Mouse (Mus musculus) forebrain, postnatal 0 days (tissue): Measurements from ENCODE around the gene 5730522E02Rik. TPM values are rescaled to one million over a fixed set of nuclear protein-coding genes. Genes with fewer than 3 reads are reported as not detected.

Experiments
- ATAC-seq: fragments of 200-750 bp; cut with Nextera tagmentation; 2 replicates; pipeline ENCODE4 v1.8.0; 2017; ENCODE audit warnings: mild to moderate bottlenecking, moderate library complexity
- DNase-seq: peaks from one replicate; pipeline ENCODE4 v3.0.0-alpha.2; 2015
- H3K27ac ChIP-seq: fragments of 300-500 bp; sonication (generic); 2 replicates; pipeline ENCODE4 v1.5.1; 2014; ENCODE audit warnings: low read depth, mild to moderate bottlenecking, antibody characterized with exemption, low read length, moderate library complexity, mixed read lengths
- H3K27me3 ChIP-seq: fragments of 300-500 bp; sonication (generic); 2 replicates; pipeline ENCODE4 v1.6.1; 2014; ENCODE audit warnings: mild to moderate bottlenecking, low read length, mixed read lengths; ENCODE audit not compliant: insufficient read depth
- H3K36me3 ChIP-seq: fragments of 300-500 bp; sonication (generic); 2 replicates; pipeline ENCODE4 v1.6.1; 2014; ENCODE audit warnings: mild to moderate bottlenecking, moderate library complexity; ENCODE audit not compliant: insufficient read depth
- H3K4me1 ChIP-seq: fragments of 300-500 bp; sonication (generic); 2 replicates; pipeline ENCODE4 v1.6.1; 2014; ENCODE audit warnings: antibody characterized with exemption; ENCODE audit not compliant: insufficient read depth
- H3K4me2 ChIP-seq: fragments of 300-500 bp; sonication (generic); 2 replicates; pipeline ENCODE4 v1.6.1; 2014; ENCODE audit warnings: low read depth, mild to moderate bottlenecking, moderate library complexity
- H3K4me3 ChIP-seq: fragments of 300-500 bp; sonication (generic); 2 replicates; pipeline ENCODE4 v1.5.1; 2014; ENCODE audit warnings: low read depth, low read length, mixed read lengths
- H3K9ac ChIP-seq: fragments of 300-500 bp; sonication (generic); 2 replicates; pipeline ENCODE4 v1.6.1; 2014; ENCODE audit warnings: mild to moderate bottlenecking
- H3K9me3 ChIP-seq: fragments of 300-500 bp; sonication (generic); 2 replicates; pipeline ENCODE4 v1.6.1; 2016; ENCODE audit warnings: low read length
- CTCF ChIP-seq: sonication (generic); IDR thresholded peaks from 2 replicates; pipeline ENCODE4 v1.5.1; 2016; ENCODE audit warnings: antibody characterized with exemption, control low read depth, low read depth
- WGBS: fragments of 180-500 bp; shearing (Covaris S2); extraction: QIAGEN DNeasy Blood & Tissue Kit; methylation state at CpG from one replicate; pipeline ENCODE4 v1.1.7; 2014; 5-methylcytosine and 5-hydroxymethylcytosine counted together
- polyA plus RNA-seq: library from polyadenylated mRNA; unstranded; fragments of >200 nt; fragmentation: Nextera tagmentation; extraction: Ambion mirVana; gene quantifications from 2 replicates; pipeline ENCODE4 v1.2.1, GENCODE M21; 2015
- total RNA-seq: library from RNA; depleted of rRNA; stranded (reverse); fragments of >200 nt; gene quantifications from 2 replicates; pipeline ENCODE4 v1.2.3, GENCODE M21; 2014

The 5730522E02Rik gene
- total and polyA plus RNA-seq, 2 experiments from 2014 or later: 10.4 to 16.7 TPM

DNA sequence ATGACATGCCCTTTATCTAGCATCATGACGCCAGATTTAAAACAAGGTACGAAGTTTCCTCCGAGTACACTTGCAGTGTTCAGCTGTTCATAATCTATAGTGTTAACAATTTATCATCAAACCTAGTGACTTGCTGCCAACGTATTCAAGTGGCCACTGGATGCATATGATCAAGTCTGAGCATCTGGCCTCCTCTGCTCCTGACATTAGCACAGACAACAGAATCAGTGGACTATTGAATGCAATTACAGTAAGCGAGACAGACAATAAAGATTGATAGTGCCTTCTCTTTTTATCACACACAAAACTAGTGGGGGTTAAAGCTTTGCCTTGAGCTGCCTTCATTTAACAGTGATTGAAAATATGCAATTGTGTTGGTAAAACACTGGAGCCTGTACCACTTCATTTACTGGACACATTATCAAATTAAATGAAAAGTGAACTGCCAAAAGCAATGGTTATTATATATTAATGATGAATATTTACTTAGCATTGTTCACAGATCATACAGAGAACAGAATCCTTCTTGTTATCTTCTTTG, 231.8 kb downstream of the 5730522E02Rik start:
- 43% methylated on average over 5 of the region's 5 CpGs for WGBS
- Histone ChIP-seq H3K9ac (no peak overlapping the region), H3K27ac (no peak overlapping the region), H3K36me3 (no peaks in the 10 kb centered on the region), H3K9me3 (no peaks in the 10 kb centered on the region), H3K27me3 (no peaks in the 10 kb centered on the region), H3K4me1 (no peaks in the 10 kb centered on the region; the same call in 1 of the 2 replicates), H3K4me3 (no peak overlapping the region), H3K4me2 (no peak overlapping the region)
- DNase-seq: no peak
- no peak for ATAC-seq
- no peak for TF ChIP-seq CTCF

- ATAC-seq: peak; percentile 27; the same call in 1 of the 2 replicates
- H3K4me2 ChIP-seq: no peak overlapping the region
- no peaks in the 10 kb centered on the region for H3K9me3 ChIP-seq
- H3K27me3 ChIP-seq: no peaks in the 10 kb centered on the region
- 41% methylated on average over 5 of the region's 5 CpGs for WGBS
- no peak overlapping the region; the same call in 1 of the 2 replicates for H3K27ac ChIP-seq
- no peak overlapping the region for H3K4me3 ChIP-seq
- no peak overlapping the region for H3K9ac ChIP-seq
- H3K4me1 ChIP-seq: no peaks in the 10 kb centered on the region
- no peaks in the 10 kb centered on the region for H3K36me3 ChIP-seq
- no peak for TF ChIP-seq CTCF
- peak; percentile 35 for DNase-seq
Observed at GRCm38 (mm10) chr11:25941504-25941903, 269.1 kb downstream of the 5730522E02Rik start.

DNA sequence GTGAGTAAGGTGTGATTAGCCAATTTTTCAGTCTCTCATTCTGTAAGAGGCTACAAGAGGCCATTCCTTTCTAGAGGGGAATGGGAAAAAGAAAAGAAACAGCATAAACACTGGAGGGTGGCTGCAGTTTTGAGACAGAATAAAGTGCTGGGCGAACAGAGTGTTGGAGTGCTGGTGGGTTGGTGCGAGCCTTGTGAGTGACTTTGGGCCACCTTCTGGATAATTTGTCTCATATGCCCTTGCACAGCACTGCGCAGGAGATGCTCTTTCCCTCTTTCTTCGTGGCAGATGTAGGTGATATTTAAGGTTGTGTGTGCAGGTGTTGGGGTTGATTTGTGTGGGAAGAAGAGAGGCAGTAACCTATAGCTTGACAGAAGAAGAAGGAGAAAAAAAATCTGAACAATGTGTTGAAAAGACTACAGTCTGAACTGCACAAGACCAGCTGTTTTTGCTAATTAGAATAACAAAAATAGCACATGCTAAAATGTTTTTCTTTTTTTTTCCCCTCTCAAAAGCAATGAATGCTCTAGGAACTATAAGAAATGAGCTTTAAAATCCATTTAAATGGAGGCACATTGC, 269.8 kb downstream of the 5730522E02Rik start:
- peak; percentile 47 for DNase-seq
- H3K27me3 ChIP-seq: no peaks in the 10 kb centered on the region
- ATAC-seq: peak; percentile 51
- no peak for TF ChIP-seq CTCF
- H3K4me2 ChIP-seq: no peak overlapping the region
- peak overlapping the region; percentile 41; the same call in 1 of the 2 replicates for H3K27ac ChIP-seq
- WGBS: 53% methylated on average over 4 of the region's 4 CpGs
- no peaks in the 10 kb centered on the region for H3K9me3 ChIP-seq
- H3K4me3 ChIP-seq: no peak overlapping the region
- no peak overlapping the region for H3K9ac ChIP-seq
- no peaks in the 10 kb centered on the region for H3K4me1 ChIP-seq
- no peaks in the 10 kb centered on the region for H3K36me3 ChIP-seq

DNA sequence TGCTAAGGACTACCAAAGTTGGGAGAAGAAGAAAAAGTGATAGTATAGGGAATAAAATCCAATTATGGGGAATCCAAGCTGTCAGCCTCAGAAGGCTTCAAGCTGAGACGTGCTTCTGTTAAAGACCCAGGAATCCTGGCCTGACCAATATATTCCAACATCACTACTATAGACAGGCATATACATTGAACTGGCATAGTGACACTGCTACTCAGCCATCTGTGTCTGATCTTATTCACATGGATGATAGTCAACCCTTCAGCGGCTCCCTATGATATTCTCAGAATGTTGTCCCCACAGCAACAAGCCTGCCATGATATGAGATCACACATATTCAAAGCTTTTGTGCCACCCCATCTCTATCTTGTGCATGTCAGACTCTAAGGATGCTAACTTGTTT, 284.3 kb downstream of the 5730522E02Rik start:
- no peak for ATAC-seq
- H3K4me1 ChIP-seq: no peaks in the 10 kb centered on the region
- no peak for TF ChIP-seq CTCF

GRCm38 (mm10) chr11:25902321-25902720, 308.2 kb downstream of the 5730522E02Rik start:
- Histone ChIP-seq H3K9me3 (no peaks in the 10 kb centered on the region), H3K4me3 (no peak overlapping the region), H3K9ac (no peak overlapping the region), H3K27ac (no peak overlapping the region), H3K4me2 (no peak overlapping the region), H3K4me1 (no peaks in the 10 kb centered on the region), H3K36me3 (no peaks in the 10 kb centered on the region), H3K27me3 (no peaks in the 10 kb centered on the region)
- 50% methylated on average over 2 of the region's 2 CpGs for whole genome bisulfite sequencing
- TF ChIP-seq CTCF: no peak
- no peak for ATAC-seq
- no peak for DNase-seq

More for the DNA sequence above, 284.3 kb downstream of the 5730522E02Rik start:
- Histone ChIP-seq H3K9ac (no peak overlapping the region), H3K36me3 (no peaks in the 10 kb centered on the region), H3K4me2 (no peak overlapping the region), H3K4me3 (no peak overlapping the region), H3K9me3 (no peaks in the 10 kb centered on the region), H3K27me3 (no peaks in the 10 kb centered on the region), H3K27ac (no peak overlapping the region)
- WGBS: 80% methylated on average over 2 of the region's 2 CpGs
- DNase-seq: no peak

DNA sequence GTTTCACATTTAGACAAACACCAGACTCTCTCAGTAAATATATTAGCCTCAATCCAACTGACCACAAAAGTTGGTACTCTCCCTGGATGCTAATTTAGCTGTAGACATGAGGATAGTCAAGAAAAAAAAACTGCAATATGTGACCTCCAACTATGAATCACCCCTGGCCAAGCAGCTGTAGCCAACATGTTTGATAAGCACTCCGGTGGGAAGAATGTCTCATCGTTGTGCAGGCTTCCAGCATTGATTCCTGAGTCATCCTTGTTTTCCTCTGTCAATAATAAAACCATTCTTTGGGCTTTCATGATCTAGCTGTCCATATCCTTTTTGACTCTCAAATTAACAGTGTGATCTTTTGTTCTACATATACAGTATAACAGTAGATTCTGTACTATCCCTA, 308.9 kb downstream of the 5730522E02Rik start:
- Histone ChIP-seq H3K4me1 (no peaks in the 10 kb centered on the region), H3K9ac (no peak overlapping the region), H3K9me3 (no peaks in the 10 kb centered on the region), H3K36me3 (no peaks in the 10 kb centered on the region), H3K27ac (no peak overlapping the region), H3K4me3 (no peak overlapping the region), H3K27me3 (no peaks in the 10 kb centered on the region), H3K4me2 (no peak overlapping the region)
- no peak for ATAC-seq
- 70% methylated on average over 2 of the region's 2 CpGs for WGBS
- no peak for DNase-seq
- no peak for TF ChIP-seq CTCF

GRCm38 (mm10) chr11:25893906-25894305, 316.7 kb downstream of the 5730522E02Rik start:
- no peak overlapping the region for H3K4me2 ChIP-seq
- no peak for ATAC-seq

More at GRCm38 (mm10) chr11:25893906-25894305, 316.7 kb downstream of the 5730522E02Rik start:
- no peak for TF ChIP-seq CTCF
- 89% methylated on average over 3 of the region's 3 CpGs for WGBS
- no peaks in the 10 kb centered on the region for H3K9me3 ChIP-seq
- no peak for DNase-seq
- no peak overlapping the region for H3K4me3 ChIP-seq
- H3K27me3 ChIP-seq: no peaks in the 10 kb centered on the region
- no peaks in the 10 kb centered on the region for H3K36me3 ChIP-seq
- no peak overlapping the region for H3K9ac ChIP-seq
- no peaks in the 10 kb centered on the region for H3K4me1 ChIP-seq
- no peak overlapping the region for H3K27ac ChIP-seq
